Mouse (Mus musculus) kidney, embryonic 14.5 days (tissue): ENCODE measurements at regions not wholly inside any gene's neighbourhood (a gene's known extent, or its start where the extent isn't known, plus 50 kb on each side); places are given as distances from the start of the nearest gene placed in this dataset.

ENCODE experiments used
- ATAC-seq: fragments of 200-750 bp; cut with Nextera tagmentation; 2 replicates; pipeline ENCODE4 v1.8.0; 2017; ENCODE audit warnings: moderate number of reproducible peaks, mild to moderate bottlenecking, moderate TSS enrichment, moderate library complexity; ENCODE audit not compliant: low FRiP score, low TSS enrichment
- H3K27ac ChIP-seq: fragments of 300-500 bp; sonication (generic); 2 replicates; pipeline ENCODE4 v1.5.1; 2014; ENCODE audit warnings: low read depth, mild to moderate bottlenecking, low read length, moderate library complexity, mixed read lengths
- H3K27me3 ChIP-seq: fragments of 300-500 bp; sonication (generic); 2 replicates; pipeline ENCODE4 v1.6.1; 2014; ENCODE audit warnings: mild to moderate bottlenecking, low read length; ENCODE audit not compliant: control insufficient read depth, insufficient read depth
- H3K36me3 ChIP-seq: fragments of 300-500 bp; sonication (generic); 2 replicates; pipeline ENCODE4 v1.6.1; 2014; ENCODE audit warnings: low read length, mixed read lengths; ENCODE audit not compliant: control insufficient read depth, insufficient read depth
- H3K4me1 ChIP-seq: fragments of 300-500 bp; sonication (generic); 2 replicates; pipeline ENCODE4 v1.6.1; 2014; ENCODE audit warnings: low read length, mixed read lengths; ENCODE audit not compliant: control insufficient read depth, insufficient read depth
- H3K4me2 ChIP-seq: fragments of 300-500 bp; sonication (generic); replicated peaks from 2 replicates; pipeline ENCODE4 v1.6.1; 2014; ENCODE audit warnings: low read depth, mild to moderate bottlenecking, low read length
- H3K4me3 ChIP-seq: fragments of 300-500 bp; sonication (generic); 2 replicates; pipeline ENCODE4 v1.5.1; 2014; ENCODE audit warnings: mild to moderate bottlenecking, low read length
- H3K9ac ChIP-seq: fragments of 300-500 bp; sonication (generic); 2 replicates; pipeline ENCODE4 v1.6.1; 2014; ENCODE audit warnings: low read depth, mild to moderate bottlenecking, low read length, moderate library complexity
- H3K9me3 ChIP-seq: fragments of 300-500 bp; sonication (generic); 2 replicates; pipeline ENCODE4 v1.6.1; 2016; ENCODE audit warnings: low read length; ENCODE audit not compliant: control insufficient read depth
- WGBS: fragments of 180-500 bp; shearing (Covaris S2); extraction: QIAGEN DNeasy Blood & Tissue Kit; methylation state at CpG from one replicate; pipeline ENCODE4 v1.1.7; 2014; 5-methylcytosine and 5-hydroxymethylcytosine counted together

DNA sequence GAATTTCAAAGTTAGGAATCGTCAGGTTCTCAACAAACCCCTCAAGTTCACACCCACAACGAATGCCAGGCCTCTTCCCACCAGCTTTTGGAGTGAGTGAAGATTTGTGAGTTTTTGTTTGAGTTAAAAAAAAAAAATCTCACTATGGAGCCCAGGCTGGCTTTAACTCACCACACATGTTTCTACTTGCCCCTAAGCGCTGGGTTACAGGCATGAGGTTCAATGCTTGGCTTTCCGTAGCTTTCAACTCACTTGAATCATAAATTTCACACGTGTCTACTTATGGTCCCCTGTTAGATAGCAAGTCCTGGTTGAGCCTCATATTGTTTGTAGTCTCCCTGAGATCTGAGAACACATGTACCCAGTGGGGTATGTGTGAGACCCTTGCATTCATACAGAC, 122.8 kb upstream of the Efna5 start:
- WGBS, result 75% methylated on average over 5 of the region's 5 CpGs
- no peak for ATAC-seq
- 0 out of 2 replicates have a peak, but pooled peaks cover 3% of the 10 kb centered on the region for H3K4me1 ChIP-seq

DNA sequence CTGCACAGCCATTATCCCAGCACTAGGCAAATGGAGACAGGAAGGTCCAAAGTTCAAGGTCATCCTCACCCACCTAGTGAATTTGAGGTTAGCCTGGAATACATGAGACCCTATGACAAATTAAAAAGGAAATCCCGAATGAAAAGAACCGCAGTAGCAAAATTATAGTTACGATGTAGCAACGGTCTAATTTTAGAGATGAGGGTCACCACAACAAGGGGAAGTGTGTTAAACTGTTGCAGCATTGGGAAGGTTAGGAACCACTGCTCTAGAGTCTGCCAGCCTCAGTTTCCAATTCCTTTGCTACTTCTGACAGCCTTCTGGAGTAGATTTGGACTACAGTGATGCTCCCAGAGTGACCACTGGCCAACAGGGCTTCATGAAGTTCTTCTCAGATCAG, 121.6 kb upstream of the Efna5 start:
- no peaks in the 10 kb centered on the region for H3K27me3 ChIP-seq
- 90% methylated on average over 4 of the region's 4 CpGs for WGBS
- no peaks in the 10 kb centered on the region for H3K9me3 ChIP-seq
- no peak overlapping the region for H3K9ac ChIP-seq
- H3K4me2 ChIP-seq, result no peak overlapping the region
- no peaks in the 10 kb centered on the region for H3K4me1 ChIP-seq
- ATAC-seq, result no peak
- H3K4me3 ChIP-seq, result no peak overlapping the region
- H3K36me3 ChIP-seq, result no peaks in the 10 kb centered on the region
- H3K27ac ChIP-seq, result no peak overlapping the region

More for the DNA sequence above, 122.8 kb upstream of the Efna5 start:
- no peak overlapping the region for H3K4me2 ChIP-seq
- H3K27me3 ChIP-seq, result no peaks in the 10 kb centered on the region
- H3K4me3 ChIP-seq, result no peak overlapping the region
- no peaks in the 10 kb centered on the region for H3K9me3 ChIP-seq
- H3K36me3 ChIP-seq, result no peaks in the 10 kb centered on the region
- no peak overlapping the region for H3K9ac ChIP-seq
- no peak overlapping the region for H3K27ac ChIP-seq

DNA sequence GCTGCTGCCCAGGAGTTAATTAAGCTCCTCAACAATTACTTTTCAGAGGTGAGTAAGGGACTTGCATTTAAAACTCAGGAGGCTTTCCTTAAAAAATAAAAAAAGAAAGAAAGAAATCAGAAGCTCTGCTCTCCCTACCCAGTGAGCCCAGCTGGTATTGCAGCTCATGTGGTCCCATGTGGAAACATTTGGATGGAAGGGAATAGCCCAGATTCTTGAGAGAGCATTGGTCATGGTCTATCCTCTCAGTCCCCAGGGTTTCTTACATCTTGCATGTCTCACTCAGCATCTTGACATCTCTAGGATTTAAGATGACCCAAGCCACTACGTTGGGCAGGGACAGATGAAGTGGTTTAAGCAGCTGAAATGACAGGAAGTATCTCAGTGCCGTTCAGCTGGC, 120.8 kb upstream of the Efna5 start:
- ATAC-seq, result no peak
- Histone ChIP-seq H3K9ac (no peak overlapping the region), H3K36me3 (no peaks in the 10 kb centered on the region), H3K9me3 (no peaks in the 10 kb centered on the region), H3K4me3 (no peak overlapping the region), H3K27ac (no peak overlapping the region), H3K27me3 (no peaks in the 10 kb centered on the region), H3K4me2 (no peak overlapping the region), H3K4me1 (no peaks in the 10 kb centered on the region)
- 43% methylated on average over 2 of the region's 2 CpGs for WGBS

DNA sequence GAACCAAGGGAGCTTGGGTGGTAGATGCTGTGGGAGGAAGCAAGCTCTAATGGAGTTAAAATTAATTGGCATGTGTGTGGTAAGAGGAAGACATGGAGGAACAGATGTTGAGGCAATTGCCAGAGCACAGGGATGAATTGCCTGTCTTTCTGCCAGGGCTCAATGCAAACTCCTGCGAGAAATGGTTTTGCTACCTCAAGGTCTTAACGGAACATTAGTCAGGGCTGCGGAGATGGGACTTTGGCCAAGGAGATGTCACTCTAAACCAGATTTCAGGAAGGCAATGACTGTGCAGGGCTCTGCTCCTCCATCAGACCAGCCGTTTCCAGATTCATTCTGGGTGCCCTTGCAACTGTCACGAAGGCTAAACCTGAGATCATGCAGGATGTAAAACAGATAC, 116.6 kb upstream of the Efna5 start:
- Histone ChIP-seq H3K9ac (no peak overlapping the region), H3K4me2 (no peak overlapping the region), H3K4me3 (no peak overlapping the region), H3K27me3 (no peaks in the 10 kb centered on the region), H3K9me3 (no peaks in the 10 kb centered on the region), H3K36me3 (no peaks in the 10 kb centered on the region), H3K4me1 (no peaks in the 10 kb centered on the region), H3K27ac (no peak overlapping the region)
- ATAC-seq, result peak; percentile 71; the same call in 1 of the 2 replicates
- 56% methylated on average over 5 of the region's 5 CpGs for WGBS

DNA sequence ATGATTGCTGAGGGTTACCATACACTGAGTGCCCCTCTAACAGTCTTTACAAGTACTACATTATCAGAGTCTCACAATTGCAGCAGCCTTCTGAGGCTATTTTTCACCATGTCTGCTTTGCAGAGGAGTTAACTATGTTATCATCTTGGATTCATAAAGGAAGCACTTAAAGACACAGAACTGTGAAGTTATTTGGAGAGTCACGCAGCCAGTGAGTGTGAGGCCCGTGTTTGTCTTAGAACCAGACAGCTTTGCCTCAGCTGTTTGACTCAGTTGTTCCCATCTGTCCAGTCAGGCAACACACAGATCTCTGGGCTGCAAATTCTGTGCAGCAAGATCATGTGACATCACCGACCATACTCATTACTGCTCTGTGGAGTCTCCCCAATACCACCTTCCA, 114.2 kb upstream of the Efna5 start:
- no peaks in the 10 kb centered on the region for H3K36me3 ChIP-seq
- no peak overlapping the region for H3K4me3 ChIP-seq
- no peaks in the 10 kb centered on the region for H3K9me3 ChIP-seq
- H3K4me1 ChIP-seq, result no peaks in the 10 kb centered on the region
- no peak overlapping the region for H3K27ac ChIP-seq
- 85% methylated on average over 3 of the region's 3 CpGs for WGBS
- H3K9ac ChIP-seq, result no peak overlapping the region
- no peak for ATAC-seq
- no peaks in the 10 kb centered on the region for H3K27me3 ChIP-seq
- no peak overlapping the region for H3K4me2 ChIP-seq

DNA sequence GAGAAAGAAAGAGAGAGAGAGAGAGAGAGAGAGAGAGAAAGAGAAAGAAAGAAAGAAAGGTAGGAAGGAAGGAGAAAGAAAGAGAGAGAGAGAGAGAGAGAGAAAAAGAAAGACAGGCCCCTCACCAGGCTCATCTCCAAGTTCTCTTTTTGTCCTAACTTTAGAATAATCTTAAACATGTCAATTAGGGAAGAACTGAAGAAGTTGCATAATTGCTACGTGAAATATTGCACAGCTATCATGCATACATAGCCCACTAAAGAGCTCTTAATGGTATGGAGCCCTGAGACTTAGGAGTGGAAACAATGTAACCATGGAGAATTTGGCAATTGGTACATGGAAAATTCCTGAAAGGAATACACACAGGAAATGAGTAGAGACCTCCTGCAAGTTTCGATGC, 111.9 kb upstream of the Efna5 start:
- Histone ChIP-seq H3K4me1 (no peaks in the 10 kb centered on the region), H3K9ac (no peak overlapping the region), H3K9me3 (no peaks in the 10 kb centered on the region), H3K27ac (no peak overlapping the region), H3K4me2 (no peak overlapping the region), H3K4me3 (no peak overlapping the region), H3K27me3 (no peaks in the 10 kb centered on the region), H3K36me3 (no peaks in the 10 kb centered on the region)
- ATAC-seq, result no peak
- WGBS, result 82% methylated on average over 2 of the region's 2 CpGs

DNA sequence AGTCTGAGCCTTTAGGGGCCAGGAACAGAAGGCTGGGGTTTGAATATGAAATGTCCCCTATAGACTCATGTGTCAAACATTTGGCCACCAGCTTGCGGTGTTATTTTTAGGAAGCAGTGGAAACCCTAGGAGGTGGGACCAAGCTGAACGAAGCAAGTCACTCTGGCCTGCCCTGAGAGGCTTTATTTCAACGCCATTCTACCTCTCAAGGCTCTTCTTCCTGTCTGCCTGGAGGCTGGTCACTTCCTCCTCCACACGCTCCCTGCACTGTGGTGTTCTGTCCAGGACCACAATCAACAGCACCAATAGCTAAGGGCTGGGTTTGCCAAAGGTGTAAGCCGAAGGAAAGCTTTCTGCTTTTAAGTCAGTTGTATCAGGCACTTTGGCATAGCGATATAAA, 105.2 kb upstream of the Efna5 start:
- no peak overlapping the region for H3K27ac ChIP-seq
- 53% methylated on average over 6 of the region's 6 CpGs for WGBS
- H3K4me3 ChIP-seq, result no peak overlapping the region
- H3K4me2 ChIP-seq, result no peak overlapping the region
- H3K27me3 ChIP-seq, result no peaks in the 10 kb centered on the region
- no peaks in the 10 kb centered on the region for H3K4me1 ChIP-seq
- H3K36me3 ChIP-seq, result no peaks in the 10 kb centered on the region
- no peak overlapping the region for H3K9ac ChIP-seq
- no peaks in the 10 kb centered on the region for H3K9me3 ChIP-seq
- ATAC-seq, result no peak

DNA sequence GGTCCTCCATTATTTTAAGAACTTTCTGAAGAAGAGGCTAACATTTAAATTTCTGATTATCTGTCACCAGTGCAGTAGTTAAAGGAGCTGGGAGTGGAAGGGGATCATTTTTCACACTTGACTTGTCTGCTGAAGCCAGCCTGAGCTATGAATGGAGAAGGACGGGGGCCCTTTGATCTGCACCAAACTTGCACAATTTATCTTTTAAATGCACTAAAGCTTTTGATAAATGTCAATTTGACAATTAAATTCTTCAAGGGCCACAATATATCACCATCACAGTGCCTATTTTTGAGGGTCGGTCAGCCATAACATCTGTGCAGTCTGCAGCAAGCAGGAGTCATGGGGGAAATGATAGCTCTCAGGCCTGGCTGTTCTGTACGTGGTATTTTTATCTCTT, 99.2 kb upstream of the Efna5 start:
- no peak overlapping the region for H3K4me2 ChIP-seq
- ATAC-seq, result no peak
- no peak overlapping the region for H3K27ac ChIP-seq
- H3K4me3 ChIP-seq, result no peak overlapping the region
- H3K9me3 ChIP-seq, result peaks cover 3% of the 10 kb centered on the region; the same call in 1 of the 2 replicates
- no peaks in the 10 kb centered on the region for H3K36me3 ChIP-seq
- no peak overlapping the region for H3K9ac ChIP-seq
- peaks cover 8% of the 10 kb centered on the region; the same call in 1 of the 2 replicates for H3K4me1 ChIP-seq
- no peaks in the 10 kb centered on the region for H3K27me3 ChIP-seq
- WGBS, result 15% methylated on average over 3 of the region's 3 CpGs

DNA sequence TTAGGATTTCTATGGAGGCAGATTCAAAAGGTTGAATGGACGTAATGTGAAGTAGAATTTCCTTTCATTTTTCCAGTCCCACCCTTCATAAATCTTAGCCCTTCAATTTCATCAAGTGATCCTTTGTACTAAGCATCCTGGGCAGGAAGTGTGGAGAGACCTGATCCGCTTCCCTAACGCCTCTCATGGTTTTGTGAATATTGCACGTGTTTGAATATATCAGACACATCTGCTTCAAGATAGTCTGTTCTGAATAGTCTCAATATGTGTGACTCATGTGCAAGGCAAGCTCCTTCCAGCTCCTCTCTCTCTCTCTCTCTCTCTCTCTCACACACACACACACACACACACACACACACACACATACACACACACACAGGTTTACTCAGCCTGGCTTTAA, 96.4 kb upstream of the Efna5 start:
- no peak overlapping the region for H3K27ac ChIP-seq
- no peak overlapping the region for H3K9ac ChIP-seq
- no peak overlapping the region for H3K4me3 ChIP-seq
- no peak overlapping the region for H3K4me2 ChIP-seq
- no peaks in the 10 kb centered on the region for H3K27me3 ChIP-seq
- no peak for ATAC-seq
- peaks cover 3% of the 10 kb centered on the region; the same call in 1 of the 2 replicates for H3K9me3 ChIP-seq
- no peaks in the 10 kb centered on the region for H3K36me3 ChIP-seq
- H3K4me1 ChIP-seq, result peaks cover 8% of the 10 kb centered on the region; the same call in 1 of the 2 replicates
- WGBS, result 58% methylated on average over 4 of the region's 4 CpGs
